8 mouse cellular contexts compared by ENCODE assay signal in the genomic region with DNA sequence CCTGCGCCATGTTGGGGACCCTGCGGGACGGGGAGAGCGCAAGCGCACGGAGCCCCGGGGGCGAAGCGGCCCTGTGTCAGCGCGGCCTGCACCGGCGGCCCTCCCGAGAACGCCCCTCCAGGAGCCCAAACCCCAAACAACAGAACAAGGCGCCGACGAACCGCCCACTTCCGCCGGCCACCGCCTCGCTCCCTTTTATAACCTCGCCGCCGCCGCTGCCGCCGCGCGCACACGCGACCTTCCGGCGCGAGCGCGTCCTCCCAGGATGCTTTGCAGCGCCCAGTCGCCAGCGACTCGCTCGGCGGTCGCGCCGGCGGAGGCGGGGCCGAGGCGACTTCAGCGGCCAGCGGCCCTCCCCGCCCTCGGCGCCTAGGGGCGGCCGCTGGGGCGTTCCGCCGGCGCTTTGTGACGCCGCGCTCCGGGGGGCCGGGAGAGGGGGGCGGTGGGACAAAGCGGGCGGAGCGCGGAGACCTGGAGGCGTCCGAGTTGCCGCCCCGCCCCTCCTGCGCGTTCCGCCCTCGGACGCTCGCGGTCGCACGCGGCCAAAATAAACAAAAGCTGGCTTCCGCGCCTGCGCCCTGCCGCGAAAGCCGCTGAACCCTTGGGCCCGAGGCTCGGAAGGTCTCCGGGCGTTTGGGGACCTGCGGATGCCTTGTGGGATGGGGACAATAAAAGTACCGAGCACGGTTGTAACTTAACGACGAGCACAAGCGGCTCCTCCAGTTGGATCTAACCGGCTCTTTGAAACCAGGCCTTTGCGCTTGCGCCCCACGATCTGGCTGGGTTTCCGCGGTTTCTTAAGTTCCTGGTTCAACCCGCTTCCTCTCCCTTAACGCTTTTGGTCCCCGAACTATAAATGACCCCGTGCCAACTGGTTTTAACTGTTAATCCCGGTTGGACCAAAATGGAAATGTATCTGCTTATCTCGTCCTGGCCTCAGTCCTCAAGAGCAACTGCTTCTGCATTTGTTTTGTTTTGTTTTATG. TPM values are rescaled to one million over a fixed set of nuclear protein-coding genes. Genes with fewer than 3 reads are reported as not detected.
DNase-seq lines count a peak whose midpoint lies in the region; ATAC-seq and TF ChIP-seq lines count a peak whose summit lies in the region.

TSS of gene Cdkn2aip (minus strand) at position 172 of the 985 bp plus-strand sequence.

- no peak for TF ChIP-seq CTCF in G1E (IDR thresholded peaks at IDR 0.05; ENCODE audit: low read depth, low read length)
- no peak for TF ChIP-seq CTCF in layer of hippocampus, adult 2 months (conservative IDR thresholded peaks at IDR 0.05)
- TF ChIP-seq CTCF in lung, embryonic 14.5 days (IDR thresholded peaks at IDR 0.05; ENCODE audit: low read depth): no peak
- TF ChIP-seq CTCF in olfactory bulb, adult 2 months (IDR thresholded peaks at IDR 0.05; ENCODE audit: insufficient read depth, low read depth, low read length): no peak
- peak; percentile 64; the same call in 1 of the 2 replicates for TF ChIP-seq CTCF in thymus, adult 2 months (IDR thresholded peaks at IDR 0.05; ENCODE audit: borderline replicate concordance, control insufficient read depth, extremely low read depth, insufficient read depth, low read length, poor library complexity)

- H3K4me2 ChIP-seq in forebrain, embryonic 16.5 days (ENCODE audit: low read length): peak within 1 kb of the TSS; percentile 68
- peak within 1 kb of the TSS; percentile 82 for H3K4me2 ChIP-seq in lung, embryonic 14.5 days

- peak within 1 kb of the TSS; percentile 96 for H3K9ac ChIP-seq in forebrain, embryonic 16.5 days (replicated peaks; ENCODE audit: low read depth, low read length)
- H3K9ac ChIP-seq in lung, embryonic 14.5 days: peak within 1 kb of the TSS; percentile 80

- H3K4me3 ChIP-seq in G1E (ENCODE audit: low read depth, low read length): peak within 1 kb of the TSS; percentile 95
- H3K4me3 ChIP-seq in forebrain, embryonic 16.5 days (replicated peaks; ENCODE audit: low read length): peak within 1 kb of the TSS; percentile 99
- H3K4me3 ChIP-seq in layer of hippocampus, adult 2 months: peak within 1 kb of the TSS; percentile 77
- peak within 1 kb of the TSS; percentile 94 for H3K4me3 ChIP-seq in lung, embryonic 14.5 days (ENCODE audit: low read depth, low read length)
- H3K4me3 ChIP-seq in olfactory bulb, adult 2 months (ENCODE audit: insufficient read depth, low read depth, low read length): peak within 1 kb of the TSS; percentile 88
- H3K4me3 ChIP-seq in thymus, adult 2 months (ENCODE audit: control insufficient read depth, insufficient read depth, low read length): peak within 1 kb of the TSS; percentile 94

- H3K9me3 ChIP-seq in G1E (replicated peaks): no peaks in the 10 kb centered on the region
- no peaks in the 10 kb centered on the region for H3K9me3 ChIP-seq in forebrain, embryonic 16.5 days (ENCODE audit: control insufficient read depth, low read length)
- H3K9me3 ChIP-seq in lung, embryonic 14.5 days (ENCODE audit: low read depth, low read length): no peaks in the 10 kb centered on the region

- DNase-seq in G1E (ENCODE audit: low spot score): peak; percentile 87
- DNase-seq in cerebellum, adult 18-20 months: peak; percentile 89 to 95
- peak; percentile 95 to 97 for DNase-seq in heart, postnatal 36 days
- peak; percentile 91 to 93 for DNase-seq in layer of hippocampus, adult 2 months (ENCODE audit: low spot score in 2 of 2)
- peak; percentile 98 for DNase-seq in lung, embryonic 14.5 days
- DNase-seq in thymus, adult 2 months: peak; percentile 94

- TF ChIP-seq POLR2A in olfactory bulb, adult 2 months (IDR thresholded peaks at IDR 0.05; ENCODE audit: insufficient read depth, low read depth, low read length): peak; percentile 89
- TF ChIP-seq POLR2A in thymus, adult 2 months (IDR thresholded peaks at IDR 0.05; ENCODE audit: control insufficient read depth, extremely low read depth, insufficient read depth, low read length, poor library complexity): peak; percentile 83

- no peaks in the 10 kb centered on the region for H3K27me3 ChIP-seq in G1E (ENCODE audit: insufficient read depth, low read length)
- no peaks in the 10 kb centered on the region for H3K27me3 ChIP-seq in forebrain, embryonic 16.5 days (replicated peaks; ENCODE audit: control insufficient read depth, insufficient read depth, low read length)
- H3K27me3 ChIP-seq in lung, embryonic 14.5 days (ENCODE audit: insufficient read depth, low read length): no peaks in the 10 kb centered on the region
- H3K27me3 ChIP-seq in thymus, adult 2 months (ENCODE audit: control insufficient read depth, insufficient read depth, low read length): no peaks in the 10 kb centered on the region

- peak; percentile 68 for ATAC-seq in G1E (ENCODE audit: extremely low read depth, insufficient number of reproducible peaks, low FRiP score, poor library complexity, severe bottlenecking)
- ATAC-seq in forebrain, embryonic 16.5 days: peak; percentile 94
- peak; percentile 92 for ATAC-seq in lung, embryonic 14.5 days (ENCODE audit: insufficient read depth)

- H3K27ac ChIP-seq in forebrain, embryonic 16.5 days (ENCODE audit: low read length): peak within 1 kb of the TSS; percentile 99
- H3K27ac ChIP-seq in layer of hippocampus, adult 2 months: peak within 1 kb of the TSS; percentile 99
- H3K27ac ChIP-seq in lung, embryonic 14.5 days (ENCODE audit: low read depth): peak within 1 kb of the TSS; percentile 95
- H3K27ac ChIP-seq in olfactory bulb, adult 2 months (ENCODE audit: insufficient read depth, low read depth, low read length): peak within 1 kb of the TSS; percentile 78
- peak within 1 kb of the TSS; percentile 98 for H3K27ac ChIP-seq in thymus, adult 2 months (ENCODE audit: control insufficient read depth, insufficient read depth, low read length)

- under 1% methylated on average over 91 of the region's 114 CpGs for WGBS in forebrain, embryonic 16.5 days
- WGBS in lung, embryonic 14.5 days: under 1% methylated on average over 81 of the region's 114 CpGs
- under 1% methylated on average over 114 of the region's 114 CpGs for WGBS in olfactory bulb, adult 2 months
- WGBS in thymus, adult 2 months: under 1% methylated on average over 113 of the region's 114 CpGs

- intact Hi-C loops in heart, postnatal 36 days (cut with DNase I): loop anchor here (1.0 to 5.0 kb wide), 3 partner anchors 39 to 278 kb away; partner anchors contain the start of genes Ing2, Rwdd4a, Trappc11 and Wwc2

- H3K4me1 ChIP-seq in G1E (ENCODE audit: insufficient read depth, low read depth, low read length): peaks cover 25% of the 10 kb centered on the region
- H3K4me1 ChIP-seq in forebrain, embryonic 16.5 days (replicated peaks; ENCODE audit: control insufficient read depth, insufficient read depth, low read length): peaks cover 17% of the 10 kb centered on the region
- H3K4me1 ChIP-seq in lung, embryonic 14.5 days (ENCODE audit: insufficient read depth): 0 out of 2 replicates have a peak, but pooled peaks cover 2% of the 10 kb centered on the region
- H3K4me1 ChIP-seq in olfactory bulb, adult 2 months (ENCODE audit: control insufficient read depth, insufficient read depth, low read length): peaks cover 5% of the 10 kb centered on the region
- peaks cover 4% of the 10 kb centered on the region; the same call in 1 of the 2 replicates for H3K4me1 ChIP-seq in thymus, adult 2 months (replicated peaks; ENCODE audit: control insufficient read depth, insufficient read depth, low read length)

- peaks cover 19% of the 10 kb centered on the region for H3K36me3 ChIP-seq in G1E (replicated peaks)
- H3K36me3 ChIP-seq in forebrain, embryonic 16.5 days (ENCODE audit: control insufficient read depth, insufficient read depth): peaks cover 14% of the 10 kb centered on the region
- H3K36me3 ChIP-seq in lung, embryonic 14.5 days (ENCODE audit: insufficient read depth): peaks cover 17% of the 10 kb centered on the region
- H3K36me3 ChIP-seq in thymus, adult 2 months (ENCODE audit: control insufficient read depth, insufficient read depth, low read length): peaks cover 15% of the 10 kb centered on the region

RNA-seq across cellular contexts. Expression of gene Cdkn2aip, which starts in this region (rescaled TPM):
- total RNA-seq in G1E (2014; fragmentation: Nextera tagmentation) (16.9 and 18.4 TPM in 2 replicates), G1E (2017) (19.2 and 20.3 TPM in 2 replicates)
- polyA plus RNA-seq in G1E (2012): 6.5 and 9.6 TPM in 2 replicates
- polyA plus RNA-seq in forebrain, embryonic 16.5 days (2015; fragmentation: Nextera tagmentation; extraction: Ambion mirVana): 44.4 and 52.2 TPM in 2 replicates
- 1 to 10 TPM; 9.8 TPM for total RNA-seq in heart, postnatal 36 days (2021)
- total RNA-seq in layer of hippocampus, adult 2 months (2021): 10 to 100 TPM; 14.3 to 17.2 TPM
- polyA plus RNA-seq in lung, embryonic 14.5 days (2014; fragmentation: Nextera tagmentation; extraction: Ambion mirVana): 24.3 and 25.2 TPM in 2 replicates
- not detected in 2 replicates for polyA plus RNA-seq in olfactory bulb, adult 2 months (2012; ENCODE audit: insufficient read depth, insufficient read length, low replicate concordance, missing spikeins)
- 31.0 and 36.3 TPM in 2 replicates for polyA plus RNA-seq in thymus, adult 2 months (2012; rRNA removed)

Comparison
In these comparisons a context has a peak if more than half of its experiments do, and no peak if none do; other contexts are left out.
1. Peak in every context shown above with its lines: DNase-seq, ATAC-seq, H3K4me3 ChIP-seq and H3K27ac ChIP-seq.